Mouse (Mus musculus): Measurements from ENCODE around the gene Pacsin1. TPM values are rescaled to one million over a fixed set of nuclear protein-coding genes. Genes with fewer than 3 reads are reported as not detected.
"Not testable (repeated sequence)": the region's sequence is repeated elsewhere in the genome, so short reads cannot be mapped to it uniquely, and the experiment has no call there.

Pacsin1 gene
- polyA plus RNA-seq, 1 experiment: 12.0 TPM

DNA sequence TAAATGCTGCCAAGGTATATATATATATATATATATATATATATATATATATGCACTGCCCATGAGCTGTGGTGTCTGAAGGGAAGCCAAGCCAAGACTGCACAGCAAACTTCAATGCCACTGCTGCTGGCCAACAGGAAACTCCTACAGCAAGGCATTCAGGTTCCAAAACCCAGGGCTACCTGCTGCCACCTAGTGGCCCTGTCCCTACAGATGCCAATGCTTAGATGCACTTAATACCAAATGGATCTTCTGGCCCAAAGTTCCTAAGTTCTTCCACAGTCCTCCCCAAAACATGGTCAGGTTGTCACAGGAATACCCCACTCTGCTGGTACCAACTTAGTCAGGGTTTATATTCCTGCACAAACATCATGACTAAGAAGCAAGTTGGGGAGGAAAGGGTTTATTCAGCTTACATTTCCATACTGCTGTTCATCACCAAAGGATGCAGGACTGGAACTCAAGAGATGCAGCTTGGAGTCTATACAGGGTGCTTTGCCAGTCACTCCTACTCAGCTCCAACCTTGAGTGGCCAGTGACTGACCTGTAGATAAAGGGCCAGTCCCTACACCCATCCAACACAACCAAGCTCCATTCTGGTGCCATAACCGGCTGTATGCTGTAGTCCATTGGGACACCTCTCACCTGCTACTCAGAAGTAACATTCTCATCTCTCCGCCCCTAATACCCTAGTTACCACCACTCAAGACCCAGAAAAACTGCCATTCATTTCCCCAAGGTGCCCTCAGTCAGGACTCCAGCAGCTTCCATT lies 25.9 kb upstream of the Pacsin1 start:
- TF ChIP-seq POLR2A (IDR thresholded peaks at IDR 0.05; ENCODE audit: borderline replicate concordance, control insufficient read depth, low read depth, low read length) (no peak), CTCF (IDR thresholded peaks at IDR 0.05; ENCODE audit: control insufficient read depth, insufficient read depth, low read length) (peak; percentile 94)
- 91% methylated on average over 2 of the region's 2 CpGs for WGBS
- Histone ChIP-seq H3K27ac (ENCODE audit: control insufficient read depth, insufficient read depth, low read depth, low read length, poor library complexity) (no peak overlapping the region), H3K4me1 (ENCODE audit: control insufficient read depth, insufficient read depth, low read length) (peaks cover 2% of the 10 kb centered on the region), H3K4me3 (replicated peaks; ENCODE audit: control insufficient read depth, low read depth, low read length) (no peak overlapping the region)

DNA sequence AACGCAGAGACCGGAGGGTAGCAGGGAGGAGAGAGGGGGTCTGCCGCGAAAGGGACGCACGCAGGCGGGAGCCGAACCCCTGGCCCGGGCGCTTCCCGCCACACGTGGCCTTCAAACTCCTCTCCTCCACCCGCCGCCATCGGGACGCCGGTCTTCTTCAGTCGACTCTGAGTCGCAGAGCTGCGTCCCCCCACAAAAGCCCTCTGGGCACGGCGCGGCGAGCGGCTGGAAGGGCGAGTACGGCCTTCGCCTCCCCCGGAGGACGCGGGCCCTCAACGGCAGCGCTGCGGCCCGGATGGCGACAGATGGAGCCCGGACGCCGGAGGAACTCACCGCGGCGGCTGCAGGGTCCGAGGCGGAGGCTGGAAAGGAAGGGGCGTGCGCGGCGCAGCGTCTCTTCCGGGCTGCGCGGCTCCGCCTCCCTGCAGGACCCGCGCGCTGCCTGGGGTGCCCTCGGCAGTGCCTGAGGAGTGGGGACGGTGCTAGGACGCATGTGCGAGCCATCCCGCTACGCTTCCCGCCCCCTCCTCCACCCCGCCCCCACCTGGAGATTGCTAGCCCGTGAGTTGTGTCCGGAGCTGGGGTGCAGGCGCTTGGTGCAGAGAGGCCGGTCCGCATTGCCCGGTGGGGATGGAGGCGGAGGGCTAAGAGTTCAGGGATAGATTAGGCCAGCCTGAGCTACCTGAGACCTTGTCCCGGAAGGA lies 20.3 kb upstream of the Pacsin1 start, which contains the start of gene RPS10-NUDT3:
RPS10-NUDT3 (minus strand) TSS at position 352 of the 704 bp plus-strand sequence.
- TF ChIP-seq POLR2A (IDR thresholded peaks at IDR 0.05; ENCODE audit: borderline replicate concordance, control insufficient read depth, low read depth, low read length) (peak; percentile 76; the same call in 1 of the 2 replicates), CTCF (IDR thresholded peaks at IDR 0.05; ENCODE audit: control insufficient read depth, insufficient read depth, low read length) (no peak)
- peaks cover 2% of the 10 kb centered on the region for H3K4me1 ChIP-seq (ENCODE audit: control insufficient read depth, insufficient read depth, low read length)
- WGBS: under 1% methylated on average over 72 of the region's 72 CpGs
- H3K4me3 ChIP-seq (replicated peaks; ENCODE audit: control insufficient read depth, low read depth, low read length): peak within 1 kb of the TSS; percentile 92
- H3K27ac ChIP-seq (ENCODE audit: control insufficient read depth, insufficient read depth, low read depth, low read length, poor library complexity): peak within 1 kb of the TSS; percentile 86

DNA sequence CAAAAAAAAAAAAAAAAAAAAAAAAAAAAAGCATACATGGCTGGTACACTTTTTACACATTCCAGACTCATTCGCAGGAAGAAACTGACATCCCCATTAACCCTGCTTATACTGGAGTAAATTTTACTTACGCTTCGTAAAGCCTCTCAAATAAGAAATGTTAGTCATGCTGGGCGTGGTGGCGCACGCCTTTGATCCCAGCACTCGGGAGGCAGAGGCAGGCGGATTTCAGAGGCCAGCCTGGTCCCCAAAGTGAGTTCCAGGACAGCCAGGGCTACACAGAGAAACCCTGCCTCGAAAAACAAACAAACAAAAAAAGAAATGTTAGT lies 19.8 kb upstream of the Pacsin1 start:
- WGBS: 38% methylated on average over 9 of the region's 9 CpGs
- Histone ChIP-seq H3K4me3 (replicated peaks; ENCODE audit: control insufficient read depth, low read depth, low read length) (peak overlapping the region; percentile 92), H3K27ac (ENCODE audit: control insufficient read depth, insufficient read depth, low read depth, low read length, poor library complexity) (peak overlapping the region; percentile 51; the same call in 1 of the 2 replicates)
- not testable (repeated sequence) for H3K4me1 ChIP-seq (ENCODE audit: control insufficient read depth, insufficient read depth, low read length)

DNA sequence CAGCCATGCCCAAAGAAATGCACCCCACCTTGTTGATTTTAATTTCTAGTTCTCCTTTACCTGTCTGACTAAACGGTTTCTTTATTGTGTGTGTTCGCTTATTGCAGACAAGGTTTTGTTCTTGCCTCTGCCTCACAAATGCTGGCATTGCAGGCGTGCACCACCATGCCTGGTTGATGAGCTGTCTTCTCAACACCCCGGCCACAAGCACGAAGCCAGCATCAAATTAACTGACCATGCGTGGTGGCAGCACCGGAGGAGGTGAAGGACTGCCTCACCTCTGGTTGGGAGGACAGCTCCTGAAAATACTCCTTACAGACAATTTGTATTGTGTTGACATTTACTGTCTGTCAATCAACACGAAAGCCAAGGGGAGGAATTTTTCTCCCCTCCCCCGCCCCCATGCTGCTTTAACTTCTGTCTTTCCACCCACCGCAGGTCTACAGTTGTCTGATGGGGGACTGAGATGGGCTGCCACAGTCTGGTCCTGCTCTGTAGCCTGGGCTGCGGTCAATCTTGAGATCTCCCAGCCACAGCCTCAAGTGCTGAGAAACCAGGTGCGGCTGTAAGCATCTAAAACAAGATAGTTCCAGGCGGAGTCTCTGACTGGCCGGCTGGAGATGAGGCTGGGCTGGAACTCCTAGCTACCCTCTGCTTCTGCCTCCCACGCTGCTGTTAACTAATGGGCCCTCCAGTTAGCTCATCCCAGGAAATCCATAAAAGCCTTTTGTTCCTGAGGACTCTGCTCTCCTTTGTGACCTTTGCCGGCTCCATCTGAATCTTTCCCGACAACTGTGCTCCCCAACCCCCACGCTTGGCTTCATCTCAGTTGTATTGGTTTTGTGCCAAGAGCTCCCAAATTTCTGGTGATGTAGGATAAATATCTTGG lies 18.9 kb upstream of the Pacsin1 start, which contains the start of gene Rps10:
Rps10 (minus strand) TSS at position 538 of the 889 bp plus-strand sequence.
- Histone ChIP-seq H3K27ac (ENCODE audit: control insufficient read depth, insufficient read depth, low read depth, low read length, poor library complexity) (no peak within 1 kb of the TSS), H3K4me3 (replicated peaks; ENCODE audit: control insufficient read depth, low read depth, low read length) (peak within 1 kb of the TSS; percentile 92), H3K4me1 (ENCODE audit: control insufficient read depth, insufficient read depth, low read length) (peaks cover 2% of the 10 kb centered on the region)
- WGBS: 73% methylated on average over 18 of the region's 18 CpGs
- TF ChIP-seq CTCF (IDR thresholded peaks at IDR 0.05; ENCODE audit: control insufficient read depth, insufficient read depth, low read length) (no peak), POLR2A (IDR thresholded peaks at IDR 0.05; ENCODE audit: borderline replicate concordance, control insufficient read depth, low read depth, low read length) (no peak)

DNA sequence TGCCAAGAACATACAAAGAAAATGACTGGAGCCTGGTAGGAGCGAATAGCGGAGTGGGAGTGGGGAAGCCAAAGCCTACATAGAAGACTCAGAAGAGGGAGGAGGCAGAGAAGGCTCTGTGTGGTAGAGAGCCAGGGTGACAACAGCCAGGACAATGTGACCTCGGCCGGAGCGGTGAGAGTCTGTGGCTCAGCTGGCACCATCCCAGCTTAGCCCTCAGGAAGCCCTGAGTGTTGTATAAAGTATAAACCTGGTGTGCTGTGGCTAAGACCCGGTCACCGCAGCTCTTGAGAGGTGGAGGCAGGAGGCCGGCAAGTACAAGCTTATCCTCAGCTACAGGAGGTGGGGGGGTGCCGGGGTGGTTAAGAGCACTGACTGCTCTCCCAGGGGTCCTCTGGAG lies 18.0 kb upstream of the Pacsin1 start:
- no peak for TF ChIP-seq POLR2A (IDR thresholded peaks at IDR 0.05; ENCODE audit: borderline replicate concordance, control insufficient read depth, low read depth, low read length)
- no peak for TF ChIP-seq CTCF (IDR thresholded peaks at IDR 0.05; ENCODE audit: control insufficient read depth, insufficient read depth, low read length)
- WGBS: 23% methylated on average over 9 of the region's 9 CpGs
- H3K4me3 ChIP-seq (replicated peaks; ENCODE audit: control insufficient read depth, low read depth, low read length): no peak overlapping the region

DNA sequence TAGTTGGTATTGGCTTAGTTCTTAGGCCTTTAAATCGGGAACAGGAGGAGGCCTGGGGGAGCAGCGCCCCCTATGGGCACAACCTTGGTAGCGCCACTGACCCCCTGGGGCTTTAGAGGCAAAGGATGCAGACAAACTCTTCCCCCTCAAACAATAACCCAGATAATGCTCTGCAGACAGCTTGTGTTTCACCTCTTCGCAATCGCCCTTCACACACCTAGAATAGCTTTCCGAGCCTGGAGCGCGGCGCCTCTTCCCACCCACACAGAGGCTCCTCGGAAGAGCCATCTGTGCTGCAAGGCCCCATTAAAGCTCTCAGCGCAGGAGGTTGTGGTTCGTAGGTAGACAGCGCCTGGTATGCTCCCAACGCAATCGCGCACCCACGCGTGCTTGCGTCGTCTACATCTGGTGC lies 16.4 kb upstream of the Pacsin1 start:
- H3K4me3 ChIP-seq (replicated peaks; ENCODE audit: control insufficient read depth, low read depth, low read length): no peak overlapping the region
- H3K27ac ChIP-seq (ENCODE audit: control insufficient read depth, insufficient read depth, low read depth, low read length, poor library complexity): no peak overlapping the region
- H3K4me1 ChIP-seq (ENCODE audit: control insufficient read depth, insufficient read depth, low read length): no peaks in the 10 kb centered on the region; the same call in 1 of the 2 replicates
- WGBS: 88% methylated on average over 20 of the region's 20 CpGs
- no peak for TF ChIP-seq POLR2A (IDR thresholded peaks at IDR 0.05; ENCODE audit: borderline replicate concordance, control insufficient read depth, low read depth, low read length)
- peak; percentile 68 for TF ChIP-seq CTCF (IDR thresholded peaks at IDR 0.05; ENCODE audit: control insufficient read depth, insufficient read depth, low read length)

More for the DNA sequence above, 18.0 kb upstream of the Pacsin1 start:
- Histone ChIP-seq H3K4me1 (ENCODE audit: control insufficient read depth, insufficient read depth, low read length) (peaks cover 2% of the 10 kb centered on the region), H3K27ac (ENCODE audit: control insufficient read depth, insufficient read depth, low read depth, low read length, poor library complexity) (no peak overlapping the region)

DNA sequence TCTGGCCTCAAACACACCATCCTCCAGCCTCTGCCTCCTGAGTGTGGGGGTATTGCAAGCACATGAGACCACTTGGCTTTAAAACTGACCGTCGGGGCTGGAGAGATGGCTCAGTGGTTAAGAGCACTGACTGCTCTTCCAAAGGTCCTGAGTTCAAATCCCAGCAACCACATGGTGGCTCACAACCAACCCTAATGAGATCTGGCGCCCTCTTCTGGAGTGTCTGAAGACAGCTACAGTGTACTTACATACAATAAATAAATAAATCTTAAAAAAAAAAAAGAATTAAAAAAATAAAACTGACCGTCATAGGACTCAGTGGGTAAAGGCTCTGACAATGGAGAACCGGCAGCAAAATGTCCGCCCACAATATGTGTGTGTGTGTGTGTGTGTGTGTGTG lies 15.5 kb upstream of the Pacsin1 start:
- WGBS: 86% methylated on average over 6 of the region's 6 CpGs
- H3K4me3 ChIP-seq (replicated peaks; ENCODE audit: control insufficient read depth, low read depth, low read length); H3K4me1 ChIP-seq (ENCODE audit: control insufficient read depth, insufficient read depth, low read length); H3K27ac ChIP-seq (ENCODE audit: control insufficient read depth, insufficient read depth, low read depth, low read length, poor library complexity): not testable (repeated sequence)

DNA sequence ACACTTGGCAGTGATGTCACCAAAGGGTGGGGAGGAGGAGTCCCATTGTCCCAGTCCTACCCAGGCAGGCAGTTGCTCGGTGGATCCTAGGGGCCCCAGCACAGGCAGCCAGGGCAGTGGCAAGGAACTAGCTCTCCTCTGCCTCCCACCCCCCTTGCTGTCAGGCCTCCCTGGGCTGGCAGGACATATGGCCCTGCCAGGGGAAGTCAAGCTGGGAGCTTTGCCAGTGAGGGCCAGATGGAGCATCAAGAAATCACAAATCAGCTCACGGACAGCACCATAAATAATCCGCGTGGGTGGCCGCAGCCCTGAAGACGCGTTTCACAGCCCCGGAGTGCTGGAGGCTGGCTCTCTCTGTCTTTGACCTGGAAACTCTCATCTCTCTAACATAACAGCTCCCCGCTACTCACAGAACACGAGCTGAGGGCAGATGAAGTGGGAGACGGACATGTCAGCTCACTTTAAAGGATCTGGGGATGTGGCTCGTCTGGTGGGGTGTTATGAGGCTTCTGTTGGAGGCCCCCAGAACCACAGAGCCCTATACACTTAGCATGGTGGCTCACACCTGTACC lies 12.7 kb upstream of the Pacsin1 start:
- no peak overlapping the region for H3K27ac ChIP-seq (ENCODE audit: control insufficient read depth, insufficient read depth, low read depth, low read length, poor library complexity)

More for the DNA sequence above, 12.7 kb upstream of the Pacsin1 start:
- Histone ChIP-seq H3K4me3 (replicated peaks; ENCODE audit: control insufficient read depth, low read depth, low read length) (no peak overlapping the region), H3K4me1 (ENCODE audit: control insufficient read depth, insufficient read depth, low read length) (no peaks in the 10 kb centered on the region)
- 3% methylated on average over 12 of the region's 12 CpGs for WGBS
- TF ChIP-seq POLR2A (IDR thresholded peaks at IDR 0.05; ENCODE audit: borderline replicate concordance, control insufficient read depth, low read depth, low read length) (no peak), CTCF (IDR thresholded peaks at IDR 0.05; ENCODE audit: control insufficient read depth, insufficient read depth, low read length) (no peak)

Data from bone marrow, adult 2 months (tissue).